Mouse (Mus musculus): Measurements from ENCODE around the gene Garem2.

GRCm38 (mm10) chr5:30067726-30068125, 37.2 kb upstream of the Garem2 start:
- TF ChIP-seq HCFC1 (IDR thresholded peaks at IDR 0.05; ENCODE audit: borderline replicate concordance, insufficient read depth, low read length) (no peak), MAFK (IDR thresholded peaks at IDR 0.05; ENCODE audit: insufficient read depth, low read depth, low read length) (no peak), ZC3H11A (IDR thresholded peaks at IDR 0.05; ENCODE audit: borderline replicate concordance, low read depth, low read length) (no peak)
